Mouse (Mus musculus): ENCODE results near the gene Idh3a.

The Idh3a gene

GRCm38 (mm10) chr9:54647456-54647855 is 61.3 kb downstream of the Idh3a start:
- no peak for DNase-seq (ENCODE audit: low spot score in 2 of 2)

GRCm38 (mm10) chr9:54649360-54649759 is 63.2 kb downstream of the Idh3a start:
- no peak for DNase-seq (ENCODE audit: low spot score in 2 of 2)

- DNase-seq (ENCODE audit: low spot score in 2 of 2), result no peak
Observed at GRCm38 (mm10) chr9:54652778-54653177, 66.6 kb downstream of the Idh3a start.

Measured in spleen, postnatal 4 days (tissue).